Mouse (Mus musculus): ENCODE measurements at regions not wholly inside any gene's neighbourhood (a gene's known extent, or its start where the extent isn't known, plus 50 kb on each side); places are given as distances from the start of the nearest gene placed in this dataset.
"Not testable (repeated sequence)": the region's sequence is repeated elsewhere in the genome, so short reads cannot be mapped to it uniquely, and the experiment has no call there.

- 79% methylated on average over 3 of the region's 3 CpGs for WGBS
- H3K9ac ChIP-seq (ENCODE audit: low read depth, low read length) = no peak overlapping the region
- H3K4me3 ChIP-seq (ENCODE audit: insufficient read depth, low read depth, low read length) = no peak overlapping the region
- DNase-seq (ENCODE audit: extremely low read depth, low read depth, low spot score) = no peak
- no peaks in the 10 kb centered on the region for H3K27me3 ChIP-seq (ENCODE audit: control insufficient read depth, insufficient read depth, low read length)
- no peaks in the 10 kb centered on the region for H3K4me1 ChIP-seq (ENCODE audit: control insufficient read depth, insufficient read depth, low read length)
- H3K36me3 ChIP-seq (ENCODE audit: control insufficient read depth, insufficient read depth, low read length) = no peaks in the 10 kb centered on the region
- TF ChIP-seq CTCF (IDR thresholded peaks at IDR 0.05; ENCODE audit: low read depth, low read length) (no peak), POLR2A (IDR thresholded peaks at IDR 0.05; ENCODE audit: extremely low read depth, insufficient read depth, low read length) (no peak)
- no peak overlapping the region for H3K27ac ChIP-seq (replicated peaks; ENCODE audit: insufficient read depth, low read depth, low read length)
- H3K79me2 ChIP-seq (ENCODE audit: control insufficient read depth, insufficient read depth, low read length) = no peaks in the 10 kb centered on the region
Measured at GRCm38 (mm10) chr11:31562954-31563353, 108.7 kb downstream of the Bod1 start.

- Histone ChIP-seq H3K79me2 (ENCODE audit: control insufficient read depth, insufficient read depth, low read length) (no peaks in the 10 kb centered on the region), H3K4me1 (ENCODE audit: control insufficient read depth, insufficient read depth, low read length) (no peaks in the 10 kb centered on the region), H3K9ac (ENCODE audit: low read depth, low read length) (no peak overlapping the region), H3K27ac (replicated peaks; ENCODE audit: insufficient read depth, low read depth, low read length) (no peak overlapping the region), H3K27me3 (ENCODE audit: control insufficient read depth, insufficient read depth, low read length) (no peaks in the 10 kb centered on the region), H3K4me3 (ENCODE audit: insufficient read depth, low read depth, low read length) (no peak overlapping the region), H3K36me3 (ENCODE audit: control insufficient read depth, insufficient read depth, low read length) (no peaks in the 10 kb centered on the region)
- no peak for DNase-seq (ENCODE audit: extremely low read depth, low read depth, low spot score)
- 85% methylated on average over 10 of the region's 10 CpGs for WGBS
- TF ChIP-seq POLR2A (IDR thresholded peaks at IDR 0.05; ENCODE audit: extremely low read depth, insufficient read depth, low read length) (no peak), CTCF (IDR thresholded peaks at IDR 0.05; ENCODE audit: low read depth, low read length) (no peak)
Measured at GRCm38 (mm10) chr11:31560775-31561174, 110.9 kb downstream of the Bod1 start.

- H3K36me3 ChIP-seq (ENCODE audit: control insufficient read depth, insufficient read depth, low read length) = no peaks in the 10 kb centered on the region
- H3K9ac ChIP-seq (ENCODE audit: low read depth, low read length) = no peak overlapping the region
- H3K4me3 ChIP-seq (ENCODE audit: insufficient read depth, low read depth, low read length) = no peak overlapping the region
- TF ChIP-seq CTCF (IDR thresholded peaks at IDR 0.05; ENCODE audit: low read depth, low read length) (no peak), POLR2A (IDR thresholded peaks at IDR 0.05; ENCODE audit: extremely low read depth, insufficient read depth, low read length) (no peak)
- H3K27ac ChIP-seq (replicated peaks; ENCODE audit: insufficient read depth, low read depth, low read length) = no peak overlapping the region
- H3K79me2 ChIP-seq (ENCODE audit: control insufficient read depth, insufficient read depth, low read length) = no peaks in the 10 kb centered on the region
- no peaks in the 10 kb centered on the region for H3K27me3 ChIP-seq (ENCODE audit: control insufficient read depth, insufficient read depth, low read length)
- H3K4me1 ChIP-seq (ENCODE audit: control insufficient read depth, insufficient read depth, low read length) = no peaks in the 10 kb centered on the region
- 92% methylated on average over 4 of the region's 4 CpGs for WGBS
- no peak for DNase-seq (ENCODE audit: extremely low read depth, low read depth, low spot score)
Measured at GRCm38 (mm10) chr11:31555042-31555441, 116.6 kb downstream of the Bod1 start.

- no peak overlapping the region for H3K27ac ChIP-seq (replicated peaks; ENCODE audit: insufficient read depth, low read depth, low read length)
- no peaks in the 10 kb centered on the region for H3K27me3 ChIP-seq (ENCODE audit: control insufficient read depth, insufficient read depth, low read length)
- no peaks in the 10 kb centered on the region for H3K36me3 ChIP-seq (ENCODE audit: control insufficient read depth, insufficient read depth, low read length)
- WGBS = 75% methylated on average over 10 of the region's 10 CpGs
- TF ChIP-seq CTCF (IDR thresholded peaks at IDR 0.05; ENCODE audit: low read depth, low read length) (no peak), POLR2A (IDR thresholded peaks at IDR 0.05; ENCODE audit: extremely low read depth, insufficient read depth, low read length) (no peak)
- H3K9ac ChIP-seq (ENCODE audit: low read depth, low read length) = no peak overlapping the region
- H3K4me1 ChIP-seq (ENCODE audit: control insufficient read depth, insufficient read depth, low read length) = no peaks in the 10 kb centered on the region
- DNase-seq (ENCODE audit: extremely low read depth, low read depth, low spot score) = no peak
- no peak overlapping the region for H3K4me3 ChIP-seq (ENCODE audit: insufficient read depth, low read depth, low read length)
- H3K79me2 ChIP-seq (ENCODE audit: control insufficient read depth, insufficient read depth, low read length) = no peaks in the 10 kb centered on the region
Measured at GRCm38 (mm10) chr11:31551614-31552271, 119.9 kb downstream of the Bod1 start.

- no peak overlapping the region for H3K4me3 ChIP-seq (ENCODE audit: insufficient read depth, low read depth, low read length)
- 78% methylated on average over 6 of the region's 6 CpGs for WGBS
- H3K27me3 ChIP-seq (ENCODE audit: control insufficient read depth, insufficient read depth, low read length) = no peaks in the 10 kb centered on the region
- H3K4me1 ChIP-seq (ENCODE audit: control insufficient read depth, insufficient read depth, low read length) = no peaks in the 10 kb centered on the region
- TF ChIP-seq CTCF (IDR thresholded peaks at IDR 0.05; ENCODE audit: low read depth, low read length) (no peak), POLR2A (IDR thresholded peaks at IDR 0.05; ENCODE audit: extremely low read depth, insufficient read depth, low read length) (no peak)
- DNase-seq (ENCODE audit: extremely low read depth, low read depth, low spot score) = peak; percentile 17
- H3K27ac ChIP-seq (replicated peaks; ENCODE audit: insufficient read depth, low read depth, low read length) = no peak overlapping the region
- H3K79me2 ChIP-seq (ENCODE audit: control insufficient read depth, insufficient read depth, low read length) = no peaks in the 10 kb centered on the region
- no peaks in the 10 kb centered on the region for H3K36me3 ChIP-seq (ENCODE audit: control insufficient read depth, insufficient read depth, low read length)
- no peak overlapping the region for H3K9ac ChIP-seq (ENCODE audit: low read depth, low read length)
Measured at GRCm38 (mm10) chr11:31550747-31551613, 120.7 kb downstream of the Bod1 start.

- not testable (repeated sequence) for H3K9ac ChIP-seq (ENCODE audit: low read depth, low read length); H3K4me3 ChIP-seq (ENCODE audit: insufficient read depth, low read depth, low read length); DNase-seq (ENCODE audit: extremely low read depth, low read depth, low spot score); H3K27me3 ChIP-seq (ENCODE audit: control insufficient read depth, insufficient read depth, low read length); H3K27ac ChIP-seq (replicated peaks; ENCODE audit: insufficient read depth, low read depth, low read length); H3K4me1 ChIP-seq (ENCODE audit: control insufficient read depth, insufficient read depth, low read length); H3K36me3 ChIP-seq (ENCODE audit: control insufficient read depth, insufficient read depth, low read length); H3K79me2 ChIP-seq (ENCODE audit: control insufficient read depth, insufficient read depth, low read length)
- 78% methylated on average over 10 of the region's 10 CpGs for WGBS
Measured at GRCm38 (mm10) chr11:31545514-31545913, 126.2 kb downstream of the Bod1 start.

All from liver, adult 2 months (tissue).